Mouse (Mus musculus) layer of hippocampus, adult 9-11 months (tissue): ENCODE results near the gene Gm20388.
A peak's percentile ranks its signal among the peaks of the same experiment; 100 is the strongest.

Experiments used
- DNase-seq: peaks from one replicate; pipeline ENCODE4 v3.0.0; 2022

The Gm20388 gene

GRCm38 (mm10) chr8:123349073-123349472, 3438.4 kb downstream of the Gm20388 start:
- no peak for DNase-seq

DNA sequence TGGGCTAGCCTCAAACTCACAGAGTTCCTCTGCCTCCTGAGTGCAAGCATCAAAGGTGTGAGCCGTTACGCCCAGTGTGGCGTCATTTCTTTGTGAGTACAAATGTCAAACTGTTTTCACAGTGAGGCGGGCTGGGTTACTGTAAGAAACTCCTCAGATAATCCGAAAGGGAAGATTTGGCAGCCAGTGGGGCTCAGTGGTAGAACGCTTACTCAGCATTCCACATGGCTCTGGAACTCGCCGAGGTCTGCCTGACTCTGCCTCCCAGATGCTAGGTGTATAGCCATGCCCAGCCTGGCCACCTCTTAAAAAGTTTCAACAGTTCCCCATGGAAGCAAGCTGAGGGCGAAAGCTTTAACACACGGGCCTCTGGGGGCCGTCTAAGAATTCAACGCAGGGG, 3441.5 kb downstream of the Gm20388 start:
- DNase-seq: no peak

- peak; percentile 56 for DNase-seq
Measured at GRCm38 (mm10) chr8:123352786-123353185, 3442.1 kb downstream of the Gm20388 start.

- no peak for DNase-seq
Measured at GRCm38 (mm10) chr8:123353216-123353615, 3442.6 kb downstream of the Gm20388 start.

GRCm38 (mm10) chr8:123361082-123361739, 3450.6 kb downstream of the Gm20388 start:
- DNase-seq: peak; percentile 67

DNA sequence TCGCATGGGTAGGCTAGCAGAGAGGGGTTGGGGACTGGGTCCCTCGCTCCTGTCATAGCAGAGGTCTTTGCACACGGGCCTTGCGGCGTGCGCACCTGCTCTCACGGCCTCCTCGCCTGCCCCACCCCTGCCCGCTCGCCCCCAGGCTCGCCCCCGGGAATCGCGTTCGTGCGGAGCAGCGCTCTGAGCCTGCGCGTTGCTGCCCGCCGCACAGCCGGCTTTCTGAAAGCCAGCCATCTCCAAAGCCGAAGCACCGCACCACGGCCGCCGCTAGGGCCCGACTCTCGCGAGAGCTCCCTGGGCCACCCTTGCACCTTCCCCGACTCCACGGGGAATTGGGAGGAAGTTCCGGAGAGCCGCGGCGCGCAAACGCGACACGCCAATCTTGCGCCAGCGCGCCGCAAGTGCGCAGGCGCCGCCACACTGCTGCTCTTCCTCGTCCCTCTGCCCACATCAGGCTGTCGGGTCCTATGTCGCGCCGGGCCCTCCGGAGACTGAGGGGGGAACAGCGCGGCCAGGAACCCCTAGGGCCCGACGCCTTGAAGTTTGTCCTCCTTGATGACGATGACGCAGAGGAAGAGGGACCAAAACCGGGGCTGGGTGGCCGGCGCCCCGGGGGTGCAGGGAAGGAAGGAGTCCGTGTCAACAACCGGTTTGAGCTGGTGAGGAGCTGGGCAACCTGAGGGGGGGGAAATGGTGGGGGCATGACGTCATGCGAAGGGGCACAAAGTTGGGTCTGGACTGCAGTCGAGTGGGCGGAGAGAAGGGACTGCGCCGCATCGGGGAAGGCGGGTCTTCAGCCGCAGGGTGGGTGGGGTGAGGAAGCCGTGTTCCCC, 3463.0 kb downstream of the Gm20388 start, which contains the start of gene Tcf25:
TSS of gene Tcf25 (plus strand) at position 351 of the 836 bp plus-strand sequence.
- peak; percentile 96 for DNase-seq

GRCm38 (mm10) chr8:123374239-123374578, 3463.6 kb downstream of the Gm20388 start:
- DNase-seq: peak; percentile 93

GRCm38 (mm10) chr8:123375701-123376100, 3465.1 kb downstream of the Gm20388 start:
- DNase-seq: no peak

GRCm38 (mm10) chr8:123376106-123376505, 3465.5 kb downstream of the Gm20388 start:
- no peak for DNase-seq

DNA sequence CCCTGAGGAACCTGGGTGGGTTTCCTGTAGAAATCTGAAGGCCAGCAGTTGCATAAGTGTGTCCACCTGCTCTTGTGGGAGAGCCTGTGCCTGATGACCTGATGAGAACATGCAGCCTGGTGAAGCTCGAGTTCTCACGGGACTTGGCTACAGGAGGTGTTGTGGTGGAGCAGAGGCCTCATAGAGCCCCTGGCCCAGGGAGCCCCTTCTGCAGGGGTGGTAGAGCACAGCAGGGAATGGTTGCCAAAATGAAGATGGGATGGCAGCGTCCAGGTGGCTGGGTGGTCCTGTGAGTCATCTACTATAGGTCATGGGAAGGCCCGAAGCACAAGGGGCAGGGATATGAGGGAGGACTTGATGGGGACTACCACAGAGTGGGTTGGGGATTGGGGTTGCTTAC, 3471.1 kb downstream of the Gm20388 start:
- DNase-seq: no peak

DNA sequence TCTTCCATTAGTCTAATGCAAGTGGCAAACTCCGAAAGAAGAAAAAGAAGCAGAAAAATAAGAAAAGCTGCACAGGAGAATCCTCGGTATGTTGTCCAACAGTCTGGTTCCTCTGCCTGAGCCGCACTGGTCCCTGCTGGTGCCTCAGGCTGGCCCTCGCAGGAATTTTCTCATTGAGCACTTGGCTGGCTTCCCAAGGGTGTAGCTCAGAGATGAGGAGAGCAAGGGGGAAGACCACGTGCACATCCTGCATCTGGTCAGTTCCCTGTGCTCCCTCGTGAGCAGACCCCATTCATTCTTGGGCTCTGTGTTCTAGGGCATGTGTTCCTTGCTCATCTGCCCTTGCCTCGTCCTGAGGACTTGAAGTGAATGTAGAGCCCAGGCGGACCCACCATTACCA, 3471.9 kb downstream of the Gm20388 start:
- DNase-seq: no peak

DNA sequence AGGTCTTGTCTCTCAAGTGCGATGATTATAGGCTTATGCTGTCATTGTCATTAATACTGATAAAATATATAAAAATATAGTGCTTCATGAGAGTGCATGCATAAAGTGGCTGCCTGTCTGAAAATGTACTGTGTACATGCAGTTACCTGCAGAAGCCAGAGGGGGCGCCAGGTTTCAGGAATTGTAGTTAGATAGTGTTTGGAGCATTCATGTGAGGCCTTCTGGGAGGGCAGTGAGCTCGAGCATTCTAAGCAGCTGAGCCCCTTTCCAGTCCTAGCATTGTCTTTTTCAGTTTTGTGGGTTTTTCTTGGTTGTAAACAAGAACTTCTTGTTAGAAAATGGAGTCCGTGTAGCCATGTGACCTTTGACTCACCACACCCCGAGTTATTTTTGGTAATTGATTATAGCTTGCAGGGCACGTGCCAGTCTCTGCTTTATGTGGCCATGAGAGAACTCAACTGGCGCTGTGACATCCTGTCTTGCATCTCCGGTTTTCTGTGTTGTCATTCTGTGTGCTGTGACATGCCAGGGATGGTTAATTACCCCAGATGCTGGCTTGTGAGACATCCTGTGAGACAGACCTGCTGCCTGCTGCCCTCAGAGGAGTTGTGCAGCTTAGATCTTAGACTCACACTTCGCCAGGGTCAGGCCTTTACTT, 3474.4 kb downstream of the Gm20388 start:
- no peak for DNase-seq

GRCm38 (mm10) chr8:123387041-123387440, 3476.4 kb downstream of the Gm20388 start:
- no peak for DNase-seq

- no peak for DNase-seq
Measured at GRCm38 (mm10) chr8:123387801-123388200, 3477.2 kb downstream of the Gm20388 start.

- DNase-seq: no peak
Measured at GRCm38 (mm10) chr8:123389026-123389425, 3478.4 kb downstream of the Gm20388 start.

DNA sequence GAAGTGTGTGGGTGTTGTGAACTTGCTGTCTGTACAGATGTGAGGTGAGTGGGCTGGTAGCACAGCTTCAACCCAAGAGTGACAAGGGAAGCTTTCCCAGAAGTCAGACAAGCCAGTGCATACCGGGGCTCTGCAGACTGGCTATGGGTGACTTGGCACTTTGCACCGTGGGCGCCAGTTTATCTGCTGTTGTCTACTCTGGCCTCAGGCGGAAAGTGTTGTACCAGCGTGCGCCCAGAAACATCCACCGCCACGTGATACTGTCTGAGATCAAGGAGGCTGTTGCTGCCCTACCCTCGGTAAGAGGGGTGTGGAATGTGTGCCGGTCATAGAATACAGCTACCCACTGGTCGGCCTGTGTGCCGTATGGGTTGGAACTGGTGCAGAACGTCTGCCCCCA, 3487.7 kb downstream of the Gm20388 start:
- no peak for DNase-seq

GRCm38 (mm10) chr8:123401936-123402335, 3491.3 kb downstream of the Gm20388 start:
- DNase-seq: no peak

DNA sequence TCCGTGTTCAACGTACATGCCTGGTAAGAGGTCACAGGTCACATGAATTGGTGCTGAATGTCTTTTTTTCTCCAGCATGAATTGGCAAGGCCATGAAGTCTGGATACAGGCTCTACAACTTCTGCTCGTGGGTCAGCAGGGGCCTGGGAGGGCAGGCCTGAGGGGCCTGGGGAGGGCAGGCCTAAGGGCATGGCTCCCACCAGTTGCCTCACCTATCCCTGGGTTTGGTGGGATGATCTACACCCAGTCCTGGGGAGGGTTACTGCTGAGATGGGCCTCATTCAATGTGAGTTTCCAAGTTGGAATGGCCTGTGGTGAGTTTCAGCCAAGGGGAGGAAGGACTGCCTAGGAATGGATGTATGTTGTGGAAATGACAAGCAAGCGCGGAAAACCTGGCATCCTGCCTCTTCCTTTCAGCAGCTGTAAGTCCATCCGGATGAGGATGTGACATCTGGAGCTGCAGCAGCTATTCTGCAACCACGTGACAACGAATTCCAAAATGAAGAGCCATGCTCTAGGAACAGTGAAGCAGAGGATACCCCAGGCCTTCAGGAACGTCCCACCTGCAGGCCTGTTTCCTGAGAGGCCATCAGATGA, 3492.2 kb downstream of the Gm20388 start:
- no peak for DNase-seq

DNA sequence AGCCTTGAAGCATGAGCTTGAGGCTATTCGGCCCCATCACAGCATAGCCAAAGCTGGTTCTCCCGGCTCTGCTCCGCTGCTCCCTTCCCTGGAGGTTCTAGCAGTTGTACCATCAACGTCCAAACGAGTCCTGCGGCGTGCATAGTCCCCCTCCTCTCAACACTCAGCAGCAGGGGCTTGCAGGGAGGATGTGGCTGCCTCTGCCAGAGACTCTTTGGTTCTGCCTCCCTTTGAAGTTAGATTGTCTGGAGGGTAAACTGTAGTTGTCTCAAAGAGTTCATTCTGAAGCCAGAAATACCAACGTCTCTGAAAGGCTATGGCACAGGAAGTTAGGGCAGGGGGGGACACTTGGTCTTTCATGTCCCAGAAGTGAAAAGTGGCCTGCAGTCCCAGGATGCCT, 3493.9 kb downstream of the Gm20388 start:
- no peak for DNase-seq

DNA sequence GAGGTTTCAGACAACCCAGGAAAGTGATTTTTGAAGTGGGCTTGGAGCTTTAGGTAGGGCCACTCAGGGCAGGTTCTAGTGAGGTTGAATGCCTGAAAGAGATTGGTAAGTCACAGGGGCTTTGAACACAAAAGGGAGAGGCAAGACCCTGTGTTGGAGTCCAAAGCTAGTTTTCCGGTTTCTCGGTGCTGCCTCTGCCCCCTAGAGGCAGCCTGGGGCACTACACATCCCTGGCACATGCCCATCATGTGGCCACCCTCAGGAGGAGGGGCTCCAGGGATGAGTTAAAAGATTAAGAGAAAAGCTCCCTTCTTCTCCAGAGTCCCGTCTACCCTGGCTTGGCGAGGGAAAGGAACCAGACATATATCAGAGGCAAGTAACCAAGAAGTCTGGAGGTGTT, 3496.1 kb downstream of the Gm20388 start, which contains the start of gene Mc1r:
TSS of gene Mc1r (plus strand) at position 322 of the 400 bp plus-strand sequence.
- DNase-seq: peak; percentile 57

DNA sequence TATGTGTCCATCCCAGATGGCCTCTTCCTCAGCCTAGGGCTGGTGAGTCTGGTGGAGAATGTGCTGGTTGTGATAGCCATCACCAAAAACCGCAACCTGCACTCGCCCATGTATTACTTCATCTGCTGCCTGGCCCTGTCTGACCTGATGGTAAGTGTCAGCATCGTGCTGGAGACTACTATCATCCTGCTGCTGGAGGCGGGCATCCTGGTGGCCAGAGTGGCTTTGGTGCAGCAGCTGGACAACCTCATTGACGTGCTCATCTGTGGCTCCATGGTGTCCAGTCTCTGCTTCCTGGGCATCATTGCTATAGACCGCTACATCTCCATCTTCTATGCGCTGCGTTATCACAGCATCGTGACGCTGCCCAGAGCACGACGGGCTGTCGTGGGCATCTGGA, 3497.0 kb downstream of the Gm20388 start:
- no peak for DNase-seq

- DNase-seq: no peak
Measured at GRCm38 (mm10) chr8:123408586-123409544, 3498.2 kb downstream of the Gm20388 start.
